Mouse (Mus musculus): ENCODE measurements around the gene Pik3r6. TPM values are rescaled to one million over a fixed set of nuclear protein-coding genes. Genes with fewer than 3 reads are reported as not detected.

The Pik3r6 gene
- polyA plus RNA-seq, 1 experiment = 4.0 TPM

GRCm38 (mm10) chr11:68521352-68521751 lies 18.5 kb downstream of the Pik3r6 start:
- WGBS = 72% methylated on average over 5 of the region's 5 CpGs
- Histone ChIP-seq H3K27ac (ENCODE audit: insufficient read depth, low read length) (no peak overlapping the region), H3K4me1 (ENCODE audit: control insufficient read depth, insufficient read depth, insufficient read length) (peaks cover 23% of the 10 kb centered on the region), H3K4me3 (ENCODE audit: extremely low read depth, insufficient read depth, insufficient read length) (no peak overlapping the region), H3K27me3 (ENCODE audit: control insufficient read depth, insufficient read depth, low read length) (no peaks in the 10 kb centered on the region), H3K36me3 (ENCODE audit: control insufficient read depth, insufficient read depth, low read length) (no peaks in the 10 kb centered on the region)
- no peak for TF ChIP-seq CTCF (IDR thresholded peaks at IDR 0.05; ENCODE audit: extremely low read depth, insufficient read depth, insufficient read length, insufficient replicate concordance)
- TF ChIP-seq POLR2A (IDR thresholded peaks at IDR 0.05; ENCODE audit: low read depth, low read length) = no peak
- no peak for DNase-seq (ENCODE audit: low read depth in 1 of 2, low spot score in 2 of 2)

- no peak for TF ChIP-seq POLR2A (IDR thresholded peaks at IDR 0.05; ENCODE audit: low read depth, low read length)
- no peak for TF ChIP-seq CTCF (IDR thresholded peaks at IDR 0.05; ENCODE audit: extremely low read depth, insufficient read depth, insufficient read length, insufficient replicate concordance)
- Histone ChIP-seq H3K4me3 (ENCODE audit: extremely low read depth, insufficient read depth, insufficient read length) (no peak overlapping the region), H3K27me3 (ENCODE audit: control insufficient read depth, insufficient read depth, low read length) (no peaks in the 10 kb centered on the region), H3K4me1 (ENCODE audit: control insufficient read depth, insufficient read depth, insufficient read length) (peaks cover 9% of the 10 kb centered on the region; the same call in 1 of the 2 replicates), H3K36me3 (ENCODE audit: control insufficient read depth, insufficient read depth, low read length) (no peaks in the 10 kb centered on the region), H3K27ac (ENCODE audit: insufficient read depth, low read length) (no peak overlapping the region)
- no peak for DNase-seq (ENCODE audit: low read depth in 1 of 2, low spot score in 2 of 2)
- WGBS = 82% methylated on average over 4 of the region's 4 CpGs
Measured at GRCm38 (mm10) chr11:68526441-68526840, 23.6 kb downstream of the Pik3r6 start.

- peak in 1 of 2 experiments; percentile 26 for DNase-seq (ENCODE audit: low read depth in 1 of 2, low spot score in 2 of 2)
- no peak overlapping the region for H3K27ac ChIP-seq (ENCODE audit: insufficient read depth, low read length)
- H3K36me3 ChIP-seq (ENCODE audit: control insufficient read depth, insufficient read depth, low read length) = no peaks in the 10 kb centered on the region
- H3K4me1 ChIP-seq (ENCODE audit: control insufficient read depth, insufficient read depth, insufficient read length) = no peaks in the 10 kb centered on the region
- H3K4me3 ChIP-seq (ENCODE audit: extremely low read depth, insufficient read depth, insufficient read length) = no peak overlapping the region
- 54% methylated on average over 16 of the region's 16 CpGs for WGBS
- TF ChIP-seq POLR2A (IDR thresholded peaks at IDR 0.05; ENCODE audit: low read depth, low read length) (no peak), CTCF (IDR thresholded peaks at IDR 0.05; ENCODE audit: extremely low read depth, insufficient read depth, insufficient read length, insufficient replicate concordance) (no peak)
- H3K27me3 ChIP-seq (ENCODE audit: control insufficient read depth, insufficient read depth, low read length) = no peaks in the 10 kb centered on the region
Measured at GRCm38 (mm10) chr11:68531066-68531806, 28.4 kb downstream of the Pik3r6 start.

- WGBS = 83% methylated on average over 11 of the region's 11 CpGs
- H3K4me3 ChIP-seq (ENCODE audit: extremely low read depth, insufficient read depth, insufficient read length) = no peak overlapping the region
- DNase-seq (ENCODE audit: low read depth in 1 of 2, low spot score in 2 of 2) = no peak
- H3K4me1 ChIP-seq (ENCODE audit: control insufficient read depth, insufficient read depth, insufficient read length) = no peaks in the 10 kb centered on the region
- H3K36me3 ChIP-seq (ENCODE audit: control insufficient read depth, insufficient read depth, low read length) = no peaks in the 10 kb centered on the region
- TF ChIP-seq POLR2A (IDR thresholded peaks at IDR 0.05; ENCODE audit: low read depth, low read length) = no peak
- TF ChIP-seq CTCF (IDR thresholded peaks at IDR 0.05; ENCODE audit: extremely low read depth, insufficient read depth, insufficient read length, insufficient replicate concordance) = no peak
- no peak overlapping the region for H3K27ac ChIP-seq (ENCODE audit: insufficient read depth, low read length)
- no peaks in the 10 kb centered on the region for H3K27me3 ChIP-seq (ENCODE audit: control insufficient read depth, insufficient read depth, low read length)
Measured at GRCm38 (mm10) chr11:68531941-68532535, 29.2 kb downstream of the Pik3r6 start.

- Histone ChIP-seq H3K27ac (ENCODE audit: insufficient read depth, low read length) (no peak overlapping the region), H3K27me3 (ENCODE audit: control insufficient read depth, insufficient read depth, low read length) (no peaks in the 10 kb centered on the region), H3K36me3 (ENCODE audit: control insufficient read depth, insufficient read depth, low read length) (no peaks in the 10 kb centered on the region), H3K4me1 (ENCODE audit: control insufficient read depth, insufficient read depth, insufficient read length) (no peaks in the 10 kb centered on the region), H3K4me3 (ENCODE audit: extremely low read depth, insufficient read depth, insufficient read length) (no peak overlapping the region)
- 70% methylated on average over 5 of the region's 5 CpGs for WGBS
- DNase-seq (ENCODE audit: low read depth in 1 of 2, low spot score in 2 of 2) = no peak
- TF ChIP-seq CTCF (IDR thresholded peaks at IDR 0.05; ENCODE audit: extremely low read depth, insufficient read depth, insufficient read length, insufficient replicate concordance) (no peak), POLR2A (IDR thresholded peaks at IDR 0.05; ENCODE audit: low read depth, low read length) (no peak)
Measured at GRCm38 (mm10) chr11:68532773-68533172, 30.0 kb downstream of the Pik3r6 start.

- 94% methylated on average over 6 of the region's 6 CpGs for WGBS
- TF ChIP-seq CTCF (IDR thresholded peaks at IDR 0.05; ENCODE audit: extremely low read depth, insufficient read depth, insufficient read length, insufficient replicate concordance) (no peak), POLR2A (IDR thresholded peaks at IDR 0.05; ENCODE audit: low read depth, low read length) (no peak)
- no peaks in the 10 kb centered on the region for H3K27me3 ChIP-seq (ENCODE audit: control insufficient read depth, insufficient read depth, low read length)
- no peaks in the 10 kb centered on the region for H3K4me1 ChIP-seq (ENCODE audit: control insufficient read depth, insufficient read depth, insufficient read length)
- H3K36me3 ChIP-seq (ENCODE audit: control insufficient read depth, insufficient read depth, low read length) = no peaks in the 10 kb centered on the region
- no peak overlapping the region for H3K4me3 ChIP-seq (ENCODE audit: extremely low read depth, insufficient read depth, insufficient read length)
- no peak for DNase-seq (ENCODE audit: low read depth in 1 of 2, low spot score in 2 of 2)
- H3K27ac ChIP-seq (ENCODE audit: insufficient read depth, low read length) = no peak overlapping the region
Measured at GRCm38 (mm10) chr11:68533971-68534475, 31.2 kb downstream of the Pik3r6 start.

- no peak for TF ChIP-seq POLR2A (IDR thresholded peaks at IDR 0.05; ENCODE audit: low read depth, low read length)
- TF ChIP-seq CTCF (IDR thresholded peaks at IDR 0.05; ENCODE audit: extremely low read depth, insufficient read depth, insufficient read length, insufficient replicate concordance) = no peak
- 75% methylated on average over 4 of the region's 4 CpGs for WGBS
- Histone ChIP-seq H3K27ac (ENCODE audit: insufficient read depth, low read length) (no peak overlapping the region), H3K4me3 (ENCODE audit: extremely low read depth, insufficient read depth, insufficient read length) (no peak overlapping the region), H3K27me3 (ENCODE audit: control insufficient read depth, insufficient read depth, low read length) (no peaks in the 10 kb centered on the region), H3K36me3 (ENCODE audit: control insufficient read depth, insufficient read depth, low read length) (no peaks in the 10 kb centered on the region), H3K4me1 (ENCODE audit: control insufficient read depth, insufficient read depth, insufficient read length) (no peaks in the 10 kb centered on the region)
- no peak for DNase-seq (ENCODE audit: low read depth in 1 of 2, low spot score in 2 of 2)
Measured at GRCm38 (mm10) chr11:68536026-68536425, 33.2 kb downstream of the Pik3r6 start.
